Mouse (Mus musculus): Measurements from ENCODE around the gene Pdpk1. TPM values are rescaled to one million over a fixed set of nuclear protein-coding genes. Genes with fewer than 3 reads are reported as not detected.

Gene Pdpk1
- polyA plus RNA-seq, 1 experiment, result 3.7 TPM

DNA sequence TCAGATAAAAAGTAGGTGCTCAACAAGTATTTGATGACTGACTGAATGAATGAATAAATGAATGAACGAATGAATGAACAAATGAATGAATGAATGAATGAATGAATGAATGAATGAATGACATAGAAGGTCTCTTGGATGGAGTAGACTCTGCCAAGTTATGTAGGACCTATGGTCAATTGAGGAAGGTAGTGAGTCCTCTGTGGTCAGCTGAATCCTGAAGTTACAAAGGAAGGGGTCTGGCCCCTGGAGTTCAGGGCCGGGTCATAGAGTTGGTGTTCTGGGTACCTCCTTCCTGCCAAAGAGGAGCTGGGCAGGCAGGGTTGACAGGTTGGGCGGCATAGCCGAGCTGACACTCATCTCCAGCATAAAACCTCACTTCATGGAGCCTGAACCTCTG, 112.9 kb downstream of the Pdpk1 start, which contains the start of gene Prss27:
Gene Prss27 (plus strand): TSS at position 301 of the 400 bp plus-strand sequence.
- Histone ChIP-seq H3K27me3 (ENCODE audit: control insufficient read depth) (no peaks in the 10 kb centered on the region), H3K4me1 (ENCODE audit: control insufficient read depth) (no peaks in the 10 kb centered on the region), H3K9me3 (ENCODE audit: control insufficient read depth, low read length) (peaks cover 5% of the 10 kb centered on the region; the same call in 1 of the 2 replicates), H3K4me3 (replicated peaks) (no peak within 1 kb of the TSS), H3K36me3 (ENCODE audit: control insufficient read depth) (no peaks in the 10 kb centered on the region)
- no peak for TF ChIP-seq GATA1 (IDR thresholded peaks at IDR 0.05; ENCODE audit: low read length)
- TF ChIP-seq TAL1 (IDR thresholded peaks at IDR 0.05; ENCODE audit: low read length), result no peak

DNA sequence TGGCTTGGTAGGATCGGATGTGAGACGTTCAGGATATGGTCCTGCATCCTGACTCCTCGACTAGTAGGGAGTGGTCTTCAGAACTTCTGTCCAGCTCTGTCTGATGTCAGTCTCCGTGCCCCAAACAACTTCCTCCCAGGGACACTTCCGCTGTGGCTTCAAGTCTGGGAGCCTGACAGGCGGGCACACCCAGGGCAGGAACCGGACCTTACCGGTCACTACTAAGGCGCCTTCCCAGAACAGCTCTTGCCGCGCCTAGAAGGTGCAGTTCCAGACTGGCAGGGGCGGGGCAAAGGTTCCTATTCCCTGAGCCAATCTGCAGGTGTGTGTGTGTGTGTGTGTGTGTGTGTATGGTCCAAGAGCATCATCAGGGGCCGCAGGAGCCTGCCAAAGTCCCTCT, 113.4 kb downstream of the Pdpk1 start:
- no peak overlapping the region for H3K4me3 ChIP-seq (replicated peaks)
- H3K4me1 ChIP-seq (ENCODE audit: control insufficient read depth), result no peaks in the 10 kb centered on the region
- no peak for TF ChIP-seq GATA1 (IDR thresholded peaks at IDR 0.05; ENCODE audit: low read length)
- TF ChIP-seq TAL1 (IDR thresholded peaks at IDR 0.05; ENCODE audit: low read length), result no peak
- H3K9me3 ChIP-seq (ENCODE audit: control insufficient read depth, low read length), result peaks cover 5% of the 10 kb centered on the region; the same call in 1 of the 2 replicates
- no peaks in the 10 kb centered on the region for H3K36me3 ChIP-seq (ENCODE audit: control insufficient read depth)
- no peaks in the 10 kb centered on the region for H3K27me3 ChIP-seq (ENCODE audit: control insufficient read depth)

DNA sequence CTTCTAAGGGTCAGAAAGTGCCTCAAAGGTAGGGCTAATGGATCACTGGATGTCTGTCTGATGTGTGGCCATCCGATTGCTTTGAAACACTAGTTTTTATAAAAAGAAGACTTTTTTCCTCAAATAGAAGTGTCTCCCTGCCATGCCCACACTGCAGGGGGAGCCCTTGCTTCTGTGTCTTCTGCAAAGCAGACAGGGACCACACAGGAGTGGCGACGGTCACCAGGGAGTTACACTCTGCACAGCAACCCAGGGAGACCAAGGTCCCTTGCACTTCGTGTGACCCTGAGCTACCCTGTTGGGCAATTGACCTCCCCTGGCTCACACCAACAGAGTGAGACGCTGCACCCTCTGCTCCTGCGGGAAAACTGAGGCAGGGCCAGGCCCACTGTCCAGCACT, 113.8 kb downstream of the Pdpk1 start:
- no peak overlapping the region for H3K4me3 ChIP-seq (replicated peaks)
- H3K27me3 ChIP-seq (ENCODE audit: control insufficient read depth), result no peaks in the 10 kb centered on the region
- no peak for TF ChIP-seq GATA1 (IDR thresholded peaks at IDR 0.05; ENCODE audit: low read length)
- H3K4me1 ChIP-seq (ENCODE audit: control insufficient read depth), result no peaks in the 10 kb centered on the region
- no peaks in the 10 kb centered on the region for H3K36me3 ChIP-seq (ENCODE audit: control insufficient read depth)
- peaks cover 5% of the 10 kb centered on the region; the same call in 1 of the 2 replicates for H3K9me3 ChIP-seq (ENCODE audit: control insufficient read depth, low read length)

DNA sequence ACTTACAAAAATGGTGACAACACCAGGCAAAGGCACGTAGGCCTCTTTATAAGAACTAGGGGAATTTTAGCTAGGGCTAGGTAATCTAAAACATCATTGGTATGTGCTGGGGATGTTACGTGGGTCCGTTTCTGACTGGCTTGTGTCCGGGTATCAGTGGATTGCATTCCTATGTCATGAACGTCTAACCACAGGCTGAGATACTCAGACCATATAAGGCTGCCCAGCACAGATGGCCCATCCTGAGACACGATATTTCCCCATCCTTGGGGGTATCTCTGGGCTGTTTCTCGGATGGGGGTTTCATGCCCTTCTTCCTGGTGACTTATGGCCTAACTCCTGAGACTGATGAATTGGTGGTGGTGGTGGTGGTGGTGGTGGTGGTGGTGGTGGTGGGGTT, 115.6 kb downstream of the Pdpk1 start:
- H3K27me3 ChIP-seq (ENCODE audit: control insufficient read depth), result no peaks in the 10 kb centered on the region
- peaks cover 2% of the 10 kb centered on the region; the same call in 1 of the 2 replicates for H3K9me3 ChIP-seq (ENCODE audit: control insufficient read depth, low read length)
- H3K4me3 ChIP-seq (replicated peaks), result no peak overlapping the region
- no peaks in the 10 kb centered on the region for H3K36me3 ChIP-seq (ENCODE audit: control insufficient read depth)
- TF ChIP-seq TAL1 (IDR thresholded peaks at IDR 0.05; ENCODE audit: low read length) (no peak), GATA1 (IDR thresholded peaks at IDR 0.05; ENCODE audit: low read length) (no peak)
- no peaks in the 10 kb centered on the region for H3K4me1 ChIP-seq (ENCODE audit: control insufficient read depth)

DNA sequence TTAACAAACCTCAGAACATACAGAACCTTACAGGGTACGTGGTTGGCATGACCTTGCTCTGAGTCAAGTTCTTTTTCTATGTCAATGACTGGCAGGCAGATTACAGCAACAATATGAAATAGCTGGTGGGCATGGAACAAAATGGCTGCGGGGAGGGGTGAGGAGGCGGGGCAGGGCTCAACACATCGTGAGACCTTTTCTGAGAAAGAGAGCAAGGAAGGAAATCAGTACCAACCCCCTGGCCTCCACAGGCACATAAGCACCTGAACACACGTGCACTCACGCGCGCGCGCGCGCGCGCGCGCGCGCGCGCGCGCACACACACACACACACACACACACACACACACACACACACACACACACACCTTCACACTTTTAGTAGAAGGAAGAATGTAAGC, 120.2 kb downstream of the Pdpk1 start:
- Histone ChIP-seq H3K4me1 (ENCODE audit: control insufficient read depth) (no peaks in the 10 kb centered on the region), H3K9me3 (ENCODE audit: control insufficient read depth, low read length) (no peaks in the 10 kb centered on the region), H3K36me3 (ENCODE audit: control insufficient read depth) (no peaks in the 10 kb centered on the region), H3K4me3 (replicated peaks) (no peak overlapping the region), H3K27me3 (ENCODE audit: control insufficient read depth) (peaks cover 4% of the 10 kb centered on the region; the same call in 1 of the 2 replicates)
- TF ChIP-seq TAL1 (IDR thresholded peaks at IDR 0.05; ENCODE audit: low read length) (no peak), GATA1 (IDR thresholded peaks at IDR 0.05; ENCODE audit: low read length) (no peak)

DNA sequence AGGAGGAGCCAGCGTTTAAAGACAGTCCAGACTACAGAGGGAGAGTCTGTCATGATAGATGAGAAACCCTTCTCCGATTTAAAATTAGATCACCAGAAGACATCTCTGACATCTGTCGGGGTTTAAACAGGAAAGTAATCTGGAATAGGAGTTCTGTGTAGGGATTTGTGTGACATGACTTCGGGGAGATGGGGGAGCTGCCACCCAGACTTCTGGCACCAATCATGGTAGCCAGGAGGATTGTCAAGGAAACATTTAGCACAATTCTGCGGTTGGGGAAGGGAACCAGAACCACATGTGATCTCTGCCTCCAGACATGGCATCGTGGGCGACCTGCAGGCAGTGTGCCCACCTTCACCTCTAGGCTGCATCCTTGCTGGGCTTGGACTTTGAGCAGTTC, 121.2 kb downstream of the Pdpk1 start:
- no peak overlapping the region for H3K4me3 ChIP-seq (replicated peaks)
- H3K36me3 ChIP-seq (ENCODE audit: control insufficient read depth), result no peaks in the 10 kb centered on the region
- no peaks in the 10 kb centered on the region for H3K4me1 ChIP-seq (ENCODE audit: control insufficient read depth)
- no peak for TF ChIP-seq TAL1 (IDR thresholded peaks at IDR 0.05; ENCODE audit: low read length)
- no peak for TF ChIP-seq GATA1 (IDR thresholded peaks at IDR 0.05; ENCODE audit: low read length)
- no peaks in the 10 kb centered on the region for H3K9me3 ChIP-seq (ENCODE audit: control insufficient read depth, low read length)
- H3K27me3 ChIP-seq (ENCODE audit: control insufficient read depth), result peaks cover 4% of the 10 kb centered on the region; the same call in 1 of the 2 replicates

Other genes with a start within 250 kb of the Pdpk1 start
- not detected in 2 replicates for gene Dcpp3, start 233.5 kb downstream of the Pdpk1 start, polyA plus RNA-seq (2012)
- not detected in 2 replicates for gene Sbp, start 209.3 kb downstream of the Pdpk1 start, polyA plus RNA-seq (2012)
- not detected in 2 replicates for gene Sbpl, start 195.7 kb downstream of the Pdpk1 start, polyA plus RNA-seq (2012)
- not detected in 2 replicates for gene Prss30, start 170.4 kb downstream of the Pdpk1 start, polyA plus RNA-seq (2012)
- 2.9 and 3.4 TPM in 2 replicates for gene Prss22, start 152.8 kb downstream of the Pdpk1 start, polyA plus RNA-seq (2012)
- not detected in 2 replicates for gene Prss27, start 112.8 kb downstream of the Pdpk1 start, polyA plus RNA-seq (2012)
- 0.66 TPM in 2 replicates for gene Kctd5, start 77.4 kb downstream of the Pdpk1 start, polyA plus RNA-seq (2012)
- 7.0 and 9.1 TPM in 2 replicates for gene Amdhd2, start 12.8 kb upstream of the Pdpk1 start, polyA plus RNA-seq (2012)
- gene Atp6v0c, start 18.8 kb upstream of the Pdpk1 start, polyA plus RNA-seq (2012), result 65.8 and 80.2 TPM in 2 replicates
- 0.44 and 0.61 TPM in 2 replicates for gene Tbc1d24, start 54.6 kb upstream of the Pdpk1 start, polyA plus RNA-seq (2012)
- gene Ntn3, start 58.6 kb upstream of the Pdpk1 start, polyA plus RNA-seq (2012), result 0.36 and 0.47 TPM in 2 replicates
- gene Tedc2, start 69.9 kb upstream of the Pdpk1 start, polyA plus RNA-seq (2012), result 5.8 and 7.7 TPM in 2 replicates
- gene Ccnf, start 100.6 kb upstream of the Pdpk1 start, polyA plus RNA-seq (2012), result 14.4 and 15.8 TPM in 2 replicates
- gene Abca17, start 200.1 kb upstream of the Pdpk1 start, polyA plus RNA-seq (2012), result not detected in 2 replicates
- gene Abca3, start 201.0 kb upstream of the Pdpk1 start, polyA plus RNA-seq (2012), result 1.7 TPM in 2 replicates

All from erythroblast, embryonic 14.5 days (primary cell).